Mouse (Mus musculus) E14TG2a.4 (cell line): ENCODE measurements around the gene Pde4c.

Experiments used
- CTCF ChIP-seq: conservative IDR thresholded peaks from 2 replicates; pipeline ENCODE4 v1.5.1; 2014; ENCODE audit warnings: low read length
- NANOG ChIP-seq: IDR thresholded peaks from 2 replicates; pipeline ENCODE4 v1.6.1; 2014; ENCODE audit warnings: borderline replicate concordance, low read length, mixed read lengths
- POU5F1 ChIP-seq: IDR thresholded peaks from 2 replicates; pipeline ENCODE4 v1.6.1; 2014; ENCODE audit warnings: low read length, borderline replicate concordance

- TF ChIP-seq CTCF (no peak), NANOG (no peak), POU5F1 (no peak)
Observed at GRCm38 (mm10) chr8:70750128-70750680, 26.7 kb downstream of the Pde4c start.
